Mouse (Mus musculus) CH12.LX (cell line): ENCODE measurements around the gene Olfr1355. TPM values are rescaled to one million over a fixed set of nuclear protein-coding genes. Genes with fewer than 3 reads are reported as not detected.
"Not testable (repeated sequence)": the region's sequence is repeated elsewhere in the genome, so short reads cannot be mapped to it uniquely, and the experiment has no call there.

ENCODE experiments used
- DNase-seq: peaks from one replicate; pipeline ENCODE4 v3.0.0-alpha.2; 2013; ENCODE audit errors: extremely low read depth
- H3K27ac ChIP-seq: 2 replicates; pipeline ENCODE4 v1.5.1; 2012; ENCODE audit warnings: low read depth, mild to moderate bottlenecking, control low read depth, moderate library complexity; ENCODE audit not compliant: insufficient read depth
- H3K27me3 ChIP-seq: replicated peaks from 2 replicates; pipeline ENCODE3; 2012; ENCODE audit warnings: inconsistent platforms
- H3K36me3 ChIP-seq, 2 experiments: replicated peaks in 1 of 2; 2 replicates each; pipeline versions ENCODE3 to v1.6.1; 2012; ENCODE audit warnings: inconsistent platforms in 1 of 2, low read length in 1 of 2, mild to moderate bottlenecking in 1 of 2, mixed read lengths in 1 of 2, moderate library complexity in 1 of 2; ENCODE audit not compliant: control insufficient read depth in 1 of 2, insufficient read depth in 1 of 2
- H3K4me1 ChIP-seq, 2 experiments: 2 replicates each; pipeline ENCODE4 v1.6.1; 2012; ENCODE audit warnings: inconsistent platforms in 1 of 2, moderate library complexity in 1 of 2; ENCODE audit not compliant: insufficient read depth in 2 of 2, control insufficient read depth in 1 of 2
- H3K4me2 ChIP-seq: 2 replicates; pipeline ENCODE4 v1.6.1; 2012; ENCODE audit warnings: low read depth, mild to moderate bottlenecking, control low read depth; ENCODE audit not compliant: poor library complexity, insufficient read depth, severe bottlenecking
- H3K4me3 ChIP-seq, 3 experiments: fragments of 150-350 bp in 1 of 3; sonication (generic) in 1 of 3; replicated peaks in 1 of 3; 2 replicates each; pipeline versions ENCODE3 to v1.5.1; 2011 to 2012; ENCODE audit warnings: low read depth in 2 of 3, low read length in 2 of 3, mild to moderate bottlenecking in 2 of 3, moderate library complexity in 2 of 3, control low read depth in 1 of 3, improper control_type of control experiment in 1 of 3, inconsistent platforms in 1 of 3, mixed read lengths in 1 of 3; ENCODE audit not compliant: poor library complexity in 1 of 3
- H3K79me2 ChIP-seq: replicated peaks from 2 replicates; pipeline ENCODE4 v1.6.1; 2012; ENCODE audit warnings: mild to moderate bottlenecking, moderate library complexity; ENCODE audit not compliant: control insufficient read depth, poor library complexity, insufficient read depth, severe bottlenecking; ENCODE audit errors: extremely low read depth
- H3K9ac ChIP-seq: 2 replicates; pipeline ENCODE4 v1.6.1; 2012; ENCODE audit warnings: low read depth, mild to moderate bottlenecking, control low read depth, moderate library complexity; ENCODE audit not compliant: insufficient read depth
- H3K9me3 ChIP-seq: replicated peaks from 2 replicates; pipeline ENCODE3; 2012; ENCODE audit warnings: low read length, inconsistent platforms, mixed read lengths
- BHLHE40 ChIP-seq: IDR thresholded peaks from 2 replicates; pipeline ENCODE4 v1.6.1; 2011; ENCODE audit warnings: mild to moderate bottlenecking, low read depth, low read length, improper control_type of control experiment
- CHD1 ChIP-seq: IDR thresholded peaks from 2 replicates; pipeline ENCODE4 v1.6.1; 2012; ENCODE audit warnings: low read depth, low read length, improper control_type of control experiment, inconsistent platforms
- EP300 ChIP-seq: IDR thresholded peaks from 2 replicates; pipeline ENCODE4 v1.6.1; 2011; ENCODE audit warnings: low read length, improper control_type of control experiment
- ETS1 ChIP-seq: conservative IDR thresholded peaks from 2 replicates; pipeline ENCODE4 v1.6.1; 2012; ENCODE audit warnings: low read depth, mild to moderate bottlenecking, inconsistent platforms, low read length, improper control_type of control experiment, moderate library complexity
- GABPA ChIP-seq: IDR thresholded peaks from 2 replicates; pipeline ENCODE4 v1.6.1; 2012; ENCODE audit warnings: low read depth, low read length, improper control_type of control experiment, inconsistent platforms; ENCODE audit not compliant: insufficient replicate concordance
- IRF4 ChIP-seq: IDR thresholded peaks from 2 replicates; pipeline ENCODE4 v1.6.1; 2014; ENCODE audit warnings: low read depth, mild to moderate bottlenecking, inconsistent platforms, low read length, improper control_type of control experiment
- JUN ChIP-seq: IDR thresholded peaks from 2 replicates; pipeline ENCODE4 v1.6.1; 2011; ENCODE audit warnings: low read depth, mild to moderate bottlenecking, low read length, improper control_type of control experiment, moderate library complexity; ENCODE audit not compliant: insufficient read depth
- JUND ChIP-seq: conservative IDR thresholded peaks from 2 replicates; pipeline ENCODE4 v1.6.1; 2011; ENCODE audit warnings: low read depth, low read length, improper control_type of control experiment
- KAT2A ChIP-seq: IDR thresholded peaks from 2 replicates; pipeline ENCODE4 v1.6.1; 2012; ENCODE audit warnings: low read length, improper control_type of control experiment, inconsistent platforms; ENCODE audit not compliant: insufficient replicate concordance
- MAFK ChIP-seq: IDR thresholded peaks from 2 replicates; pipeline ENCODE4 v1.6.1; 2011; ENCODE audit warnings: low read length, improper control_type of control experiment; ENCODE audit not compliant: insufficient replicate concordance
- MEF2A ChIP-seq: IDR thresholded peaks from 2 replicates; pipeline ENCODE4 v1.6.1; 2014; ENCODE audit warnings: low read depth, mild to moderate bottlenecking, inconsistent platforms, low read length, improper control_type of control experiment, borderline replicate concordance
- MXI1 ChIP-seq: IDR thresholded peaks from 2 replicates; pipeline ENCODE4 v1.6.1; 2011; ENCODE audit warnings: mild to moderate bottlenecking, low read depth, low read length, improper control_type of control experiment
- NELFE ChIP-seq: IDR thresholded peaks from 2 replicates; pipeline ENCODE4 v1.6.1; 2011; ENCODE audit warnings: low read depth, low read length, improper control_type of control experiment
- POLR2AphosphoS2 ChIP-seq: IDR thresholded peaks from 2 replicates; pipeline ENCODE4 v1.6.1; 2011; ENCODE audit warnings: low read depth, low read length, improper control_type of control experiment
- RAD21 ChIP-seq: IDR thresholded peaks from 2 replicates; pipeline ENCODE4 v1.6.1; 2011; ENCODE audit warnings: low read depth, mild to moderate bottlenecking, low read length, improper control_type of control experiment, moderate library complexity
- RCOR1 ChIP-seq: conservative IDR thresholded peaks from 2 replicates; pipeline ENCODE4 v1.6.1; 2012; ENCODE audit warnings: low read depth, mild to moderate bottlenecking, inconsistent platforms, low read length, improper control_type of control experiment
- UBTF ChIP-seq: IDR thresholded peaks from 2 replicates; pipeline ENCODE4 v1.6.1; 2012; ENCODE audit warnings: low read depth, mild to moderate bottlenecking, inconsistent platforms, low read length, improper control_type of control experiment, moderate library complexity
- USF1 ChIP-seq: IDR thresholded peaks from 2 replicates; pipeline ENCODE4 v1.6.1; 2014; ENCODE audit warnings: low read depth, mild to moderate bottlenecking, inconsistent platforms, low read length, improper control_type of control experiment
- ZC3H11A ChIP-seq: IDR thresholded peaks from 2 replicates; pipeline ENCODE4 v1.6.1; 2012; ENCODE audit warnings: low read depth, mild to moderate bottlenecking, inconsistent platforms, low read length, improper control_type of control experiment
- ZNF384 ChIP-seq: IDR thresholded peaks from 2 replicates; pipeline ENCODE4 v1.6.1; 2012; ENCODE audit warnings: low read depth, low read length, improper control_type of control experiment, inconsistent platforms
- dilution Hi-C: fragments of 300-500 bp; cut with MboI; formaldehyde crosslinking; loops from 2 replicates; pipeline ENCODE4 v1.14.3; 2020; ENCODE audit warnings: low sequenced_read_pairs; ENCODE audit not compliant: extremely low pct_unique_long_range_greater_than_20kb, extremely low pct_ligation_motif_present
- in situ Hi-C: fragments of 300-500 bp; cut with MboI; formaldehyde crosslinking; loops from 3 replicates; pipeline ENCODE4 v1.14.3; 2019; ENCODE audit warnings: low sequenced_read_pairs, low pct_ligation_motif_present, low pct_unique_long_range_greater_than_20kb, mixed read lengths
- polyA plus RNA-seq: library from polyadenylated mRNA; unstranded; fragments of >175 nt; gene quantifications from 2 replicates; pipeline ENCODE4 v1.2.1, GENCODE M21; 2012; ENCODE audit warnings: low read depth; ENCODE audit not compliant: insufficient read length
- total RNA-seq, 2 experiments: library from RNA; depleted of rRNA; stranded (reverse); fragments of 300-350 nt in 1 of 2; fragments of >200 nt in 1 of 2; gene quantifications; 2 replicates each; pipeline ENCODE4 v1.2.3; 2012 to 2014

The Olfr1355 gene
- total RNA-seq (2012; rRNA removed) (not detected in 2 replicates), total RNA-seq (2014; rRNA removed) (not detected in 2 replicates), polyA plus RNA-seq (not detected in 2 replicates)

DNA sequence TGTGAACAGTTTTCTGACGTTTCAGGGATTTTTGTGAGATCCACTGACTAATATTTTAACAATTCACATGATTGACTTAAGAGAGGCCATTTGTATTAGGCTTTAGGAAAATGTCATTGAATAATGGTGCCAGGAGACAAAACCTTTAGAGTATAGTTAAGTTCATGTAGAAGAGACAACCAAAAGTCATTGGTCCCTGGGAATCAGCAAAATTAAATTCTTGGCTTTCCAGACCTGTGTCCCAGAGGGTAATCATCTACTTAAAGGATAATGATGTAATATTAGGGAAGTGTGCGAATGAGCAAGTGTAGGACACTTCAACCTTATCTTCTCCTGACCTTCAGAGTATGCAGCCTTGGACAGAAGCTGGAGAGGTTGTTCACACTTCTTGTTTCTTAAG is at the start of gene Olfr1355:
Olfr1355 (plus strand) TSS at position 301 of the 400 bp plus-strand sequence.
- Histone ChIP-seq H3K27ac (no peak within 1 kb of the TSS), H3K9me3 (peaks cover 2% of the 10 kb centered on the region)
- TF ChIP-seq KAT2A (no peak), EP300 (no peak), MXI1 (no peak), ETS1 (no peak), RCOR1 (no peak), USF1 (no peak), JUND (no peak), BHLHE40 (no peak), CHD1 (no peak), POLR2AphosphoS2 (no peak)
- TF ChIP-seq, all 38 proteins: peak for 0
- Histone ChIP-seq H3K36me3 (no peaks in the 10 kb centered on the region), H3K4me3 (no peak within 1 kb of the TSS), H3K4me1 (no peaks in the 10 kb centered on the region), H3K27me3 (peaks cover 3% of the 10 kb centered on the region), H3K4me2 (no peak within 1 kb of the TSS), H3K9ac (no peak within 1 kb of the TSS), H3K79me2 (no peaks in the 10 kb centered on the region)
- in situ Hi-C loops (no loop called here), dilution Hi-C loops (no loop called here)
- no peak for DNase-seq

DNA sequence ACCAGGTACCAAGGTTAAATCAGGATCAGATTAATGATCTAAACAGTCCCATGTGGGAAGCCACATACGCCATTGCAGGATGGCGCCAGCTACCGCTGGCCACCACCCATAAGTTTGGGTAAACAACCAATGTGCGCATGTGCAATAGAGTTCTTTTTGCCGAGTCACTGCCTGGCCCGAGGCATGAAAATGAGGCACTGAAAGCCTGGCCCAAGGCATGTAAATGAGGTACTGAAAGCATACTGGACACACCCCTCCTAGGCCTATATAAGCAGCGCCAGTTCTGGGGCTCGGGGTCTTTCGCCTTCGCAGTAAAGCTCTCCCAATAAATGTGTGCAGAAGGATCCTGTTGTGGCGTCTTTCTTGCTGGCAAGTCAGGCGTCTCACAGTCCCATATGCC is 34.9 kb upstream of the Olfr1355 start:
- H3K4me3 ChIP-seq, H3K4me2 ChIP-seq, in situ Hi-C loops, DNase-seq, H3K27ac ChIP-seq, dilution Hi-C loops, H3K27me3 ChIP-seq, H3K36me3 ChIP-seq, H3K4me1 ChIP-seq, H3K9me3 ChIP-seq, H3K9ac ChIP-seq, H3K79me2 ChIP-seq: not testable (repeated sequence)

DNA sequence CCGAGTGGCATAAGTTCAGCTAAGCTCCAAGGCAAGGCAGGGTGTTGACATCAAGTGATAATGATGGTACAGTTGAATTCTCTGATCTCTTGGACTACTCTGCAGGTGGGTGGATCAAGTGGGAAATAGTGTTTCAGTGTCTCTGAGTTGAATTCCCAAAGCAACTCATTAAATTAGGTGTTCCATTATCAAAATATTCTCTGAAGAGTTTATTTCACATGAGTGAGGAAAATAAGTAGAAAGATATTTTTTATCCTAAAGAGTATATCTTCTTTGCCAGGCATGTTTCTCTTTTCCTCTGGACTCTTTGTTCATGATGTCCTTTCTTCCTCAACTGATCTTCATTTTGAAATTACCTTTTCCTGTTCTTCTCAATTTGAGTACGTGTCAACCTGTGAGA is 23.3 kb upstream of the Olfr1355 start, which contains the start of gene Olfr1356:
Olfr1356 (minus strand) TSS at position 101 of the 400 bp plus-strand sequence.
- TF ChIP-seq IRF4 (no peak), JUN (no peak), NELFE (no peak), ETS1 (no peak), ZC3H11A (no peak), RCOR1 (no peak), MAFK (no peak), MEF2A (no peak), UBTF (no peak), RAD21 (no peak), GABPA (no peak), ZNF384 (no peak)
- TF ChIP-seq, all 38 proteins: peak for 0
- peaks cover 11% of the 10 kb centered on the region for H3K27me3 ChIP-seq

DNA sequence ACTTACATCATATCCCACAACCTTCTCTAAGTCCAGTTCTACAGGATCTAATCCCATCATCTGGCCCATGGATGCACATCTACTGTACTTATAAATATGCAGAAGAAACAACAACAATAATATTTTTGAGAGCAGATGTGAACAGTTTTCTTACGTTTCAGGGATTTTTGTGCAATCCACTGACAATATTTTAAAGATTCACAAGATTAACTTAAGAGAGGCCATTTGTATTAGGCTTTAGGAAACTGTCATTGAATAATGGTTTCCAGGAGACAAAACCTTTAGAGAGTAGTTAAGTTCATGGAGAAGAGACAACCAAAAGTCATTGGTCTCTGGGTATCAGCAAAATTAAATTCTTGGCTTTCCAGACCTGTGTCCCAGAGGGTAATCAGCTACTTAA is 37.5 kb downstream of the Olfr1355 start, which contains the start of gene Olfr1354:
Olfr1354 (plus strand) TSS at position 301 of the 400 bp plus-strand sequence.
- in situ Hi-C loops, H3K9ac ChIP-seq, H3K27me3 ChIP-seq, DNase-seq, H3K4me1 ChIP-seq, H3K9me3 ChIP-seq, H3K79me2 ChIP-seq, H3K27ac ChIP-seq, dilution Hi-C loops, H3K36me3 ChIP-seq, H3K4me2 ChIP-seq, H3K4me3 ChIP-seq: not testable (repeated sequence)

More for the DNA sequence above, 23.3 kb upstream of the Olfr1355 start, which contains the start of gene Olfr1356:
- dilution Hi-C loops = no loop called here
- no peak within 1 kb of the TSS for H3K4me2 ChIP-seq
- no peak within 1 kb of the TSS for H3K9ac ChIP-seq
- no peak for DNase-seq
- H3K27ac ChIP-seq = no peak within 1 kb of the TSS
- in situ Hi-C loops = no loop called here
- no peaks in the 10 kb centered on the region for H3K9me3 ChIP-seq
- no peak within 1 kb of the TSS for H3K4me3 ChIP-seq
- H3K36me3 ChIP-seq = no peaks in the 10 kb centered on the region
- H3K79me2 ChIP-seq = no peaks in the 10 kb centered on the region
- no peaks in the 10 kb centered on the region for H3K4me1 ChIP-seq
